Mouse (Mus musculus) liver, adult 2 months (tissue): Measurements from ENCODE around the gene Haus7.

Experiments used
- CTCF ChIP-seq: fragments of 200-500 bp; IDR thresholded peaks from 2 replicates; pipeline ENCODE4 v1.5.1; 2011; ENCODE audit warnings: low read depth, low read length, control low read depth
- POLR2A ChIP-seq: fragments of 200-500 bp; IDR thresholded peaks from 2 replicates; pipeline ENCODE4 v1.6.1; 2011; ENCODE audit warnings: low read length, control low read depth; ENCODE audit not compliant: insufficient read depth; ENCODE audit errors: extremely low read depth

DNA sequence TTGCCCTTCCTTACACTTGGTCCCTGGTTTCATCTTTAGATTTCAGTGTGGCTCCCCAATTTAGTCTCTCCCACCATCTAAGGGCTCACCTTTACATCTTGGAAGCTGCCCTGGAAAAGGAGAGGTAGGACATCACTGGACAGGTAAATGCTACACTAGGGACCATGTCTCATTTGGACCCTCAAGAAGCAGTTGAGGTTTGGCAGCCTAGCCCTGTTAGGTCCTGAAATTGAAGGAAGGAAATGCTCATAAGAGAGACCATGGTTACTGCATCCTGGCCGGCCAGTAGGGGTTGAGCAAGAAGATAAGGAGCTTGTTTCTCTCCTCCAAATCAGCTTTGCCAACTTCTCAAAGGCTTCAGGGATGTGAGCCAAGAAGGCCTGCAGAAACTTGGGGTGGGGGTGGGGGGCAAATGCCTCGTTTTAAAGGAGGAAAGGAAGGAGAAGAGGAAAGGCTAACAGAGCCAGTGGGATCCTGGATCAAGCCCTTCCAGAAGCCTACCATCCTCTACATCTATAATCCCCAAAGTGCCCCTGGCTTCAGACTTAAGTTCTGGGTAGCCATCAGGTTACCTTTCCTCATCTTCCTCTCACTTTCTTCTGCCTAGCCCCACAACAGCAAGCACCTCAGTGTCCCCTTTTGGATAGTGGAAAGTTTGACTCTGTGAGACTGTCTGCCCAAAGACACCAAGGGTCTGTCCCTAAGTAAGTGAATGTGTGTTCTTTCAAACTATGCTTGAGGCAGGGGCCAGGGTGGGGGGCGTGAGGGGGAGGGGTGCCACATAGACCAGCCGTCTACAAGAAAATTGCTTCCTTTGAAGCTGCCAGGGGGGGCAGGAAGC is 24.0 kb upstream of the Haus7 start:
- TF ChIP-seq CTCF, result no peak
- no peak for TF ChIP-seq POLR2A
